ENCODE assay signal across 24 mouse cellular contexts in the genomic region with DNA sequence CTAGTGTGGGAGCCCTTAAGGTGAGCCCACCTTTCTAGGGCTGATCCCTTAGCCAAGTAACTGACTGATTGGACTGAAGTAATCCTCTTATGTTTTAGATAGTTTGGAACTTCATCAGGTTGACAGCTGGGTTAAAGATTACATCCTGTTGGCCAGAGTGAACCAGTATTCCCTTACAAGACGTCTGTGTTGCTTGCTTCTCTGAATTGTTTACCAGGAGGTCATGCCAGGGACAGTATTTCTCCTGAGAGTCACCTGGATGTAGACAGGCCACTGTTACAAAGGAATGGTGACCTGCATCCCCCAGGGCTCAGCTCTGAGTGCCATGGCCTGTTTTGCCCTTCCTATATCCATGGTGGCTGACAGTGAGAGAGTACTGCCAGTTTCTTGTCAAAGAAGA. TPM values are rescaled to one million over a fixed set of nuclear protein-coding genes. Genes with fewer than 3 reads are reported as not detected.
DNase-seq lines count a peak whose midpoint lies in the region; ATAC-seq and TF ChIP-seq lines count a peak whose summit lies in the region.
"Had no signal": no experiment of that assay in that cellular context is flagged by ENCODE, and none has a peak within 500 bp of the region (broad histone marks: within the 10 kb centered on the region; RNA-seq: fewer than 3 reads in every experiment).

No protein-coding gene starts in this region.

- no peak for ATAC-seq in forebrain, postnatal 0 days
- ATAC-seq in kidney, embryonic 16.5 days (ENCODE audit: low FRiP score, low TSS enrichment) = no peak
- ATAC-seq in midbrain, embryonic 13.5 days = no peak
- no peak for ATAC-seq in midbrain, embryonic 15.5 days (replicated peaks)
- ATAC-seq: CD4-positive, CD25-positive, alpha-beta regulatory T cell, adult 4 months; forebrain, embryonic 14.5 days had no signal

- H3K4me2 ChIP-seq in forebrain, postnatal 0 days (ENCODE audit: low read depth) = no peak overlapping the region
- H3K4me2 ChIP-seq in kidney, embryonic 16.5 days (replicated peaks; ENCODE audit: low read depth, low read length) = no peak overlapping the region
- no peak overlapping the region for H3K4me2 ChIP-seq in midbrain, embryonic 13.5 days (replicated peaks)
- H3K4me2 ChIP-seq in midbrain, embryonic 15.5 days = no peak overlapping the region
- H3K4me2 ChIP-seq: embryonic facial prominence, embryonic 15.5 days; hindbrain, embryonic 14.5 days had no signal

- no peak overlapping the region for H3K9ac ChIP-seq in forebrain, postnatal 0 days
- no peak overlapping the region for H3K9ac ChIP-seq in kidney, embryonic 16.5 days (replicated peaks; ENCODE audit: low read length)
- H3K9ac ChIP-seq in midbrain, embryonic 13.5 days (replicated peaks) = no peak overlapping the region
- no peak overlapping the region for H3K9ac ChIP-seq in midbrain, embryonic 15.5 days
- H3K9ac ChIP-seq: embryonic facial prominence, embryonic 15.5 days; hindbrain, embryonic 14.5 days had no signal

- H3K27me3 ChIP-seq in forebrain, embryonic 10.5 days (ENCODE audit: poor library complexity, severe bottlenecking) = no peaks in the 10 kb centered on the region
- no peaks in the 10 kb centered on the region for H3K27me3 ChIP-seq in forebrain, postnatal 0 days (ENCODE audit: insufficient read depth, low read length)
- H3K27me3 ChIP-seq in kidney, embryonic 16.5 days (ENCODE audit: insufficient read depth, low read length) = no peaks in the 10 kb centered on the region
- no peaks in the 10 kb centered on the region for H3K27me3 ChIP-seq in midbrain, embryonic 13.5 days
- no peaks in the 10 kb centered on the region for H3K27me3 ChIP-seq in midbrain, embryonic 15.5 days (replicated peaks)
- H3K27me3 ChIP-seq: embryonic facial prominence, embryonic 15.5 days had no signal

- H3K27ac ChIP-seq in forebrain, embryonic 10.5 days = peak overlapping the region; percentile 91
- H3K27ac ChIP-seq in forebrain, postnatal 0 days (ENCODE audit: low read depth, low read length) = no peak overlapping the region
- no peak overlapping the region for H3K27ac ChIP-seq in kidney, embryonic 16.5 days (ENCODE audit: low read length)
- H3K27ac ChIP-seq in midbrain, embryonic 13.5 days = 0 out of 2 replicates have a peak overlapping the region, but pooled peaks have one; percentile 86
- H3K27ac ChIP-seq in midbrain, embryonic 15.5 days = no peak overlapping the region
- H3K27ac ChIP-seq: embryonic facial prominence, embryonic 15.5 days had no signal

- DNase-seq in forebrain, embryonic 10.5 days (ENCODE audit: extremely low spot score, low spot score) = no peak
- DNase-seq in forebrain, postnatal 0 days = no peak
- peak; percentile 45 for DNase-seq in kidney, adult 18-20 months
- no peak for DNase-seq in kidney, adult 11 months
- DNase-seq in kidney, postnatal 25 days = peak; percentile 21 to 23
- DNase-seq: adrenal gland, adult 8-10 months; adrenal gland, postnatal 36 days; B cell, adult 2 months; cerebellum, adult 2 months; cerebellum, postnatal 10 days; gastrocnemius, postnatal 10 days; heart, adult 18-20 months; heart, postnatal 10 days; heart, postnatal 4 days had no signal

- no peak overlapping the region for H3K4me3 ChIP-seq in forebrain, embryonic 10.5 days
- H3K4me3 ChIP-seq in forebrain, postnatal 0 days (ENCODE audit: low read depth, low read length) = no peak overlapping the region
- H3K4me3 ChIP-seq in kidney, embryonic 16.5 days (ENCODE audit: low read length) = no peak overlapping the region
- no peak overlapping the region for H3K4me3 ChIP-seq in midbrain, embryonic 13.5 days (replicated peaks)
- H3K4me3 ChIP-seq in midbrain, embryonic 15.5 days = no peak overlapping the region
- H3K4me3 ChIP-seq: embryonic facial prominence, embryonic 15.5 days; erythroblast, embryonic 14.5 days; heart, embryonic 10.5 days had no signal

- peaks cover 74% of the 10 kb centered on the region for H3K4me1 ChIP-seq in forebrain, embryonic 10.5 days
- peaks cover 11% of the 10 kb centered on the region for H3K4me1 ChIP-seq in forebrain, postnatal 0 days (ENCODE audit: insufficient read depth)
- H3K4me1 ChIP-seq in kidney, embryonic 16.5 days (ENCODE audit: insufficient read depth, low read length) = peaks cover 18% of the 10 kb centered on the region
- H3K4me1 ChIP-seq in midbrain, embryonic 13.5 days (replicated peaks) = peaks cover 71% of the 10 kb centered on the region
- peaks cover 52% of the 10 kb centered on the region for H3K4me1 ChIP-seq in midbrain, embryonic 15.5 days

- no peak for TF ChIP-seq CTCF in forebrain, postnatal 0 days (IDR thresholded peaks at IDR 0.05; ENCODE audit: low read depth)

- no peaks in the 10 kb centered on the region for H3K9me3 ChIP-seq in forebrain, embryonic 10.5 days
- no peaks in the 10 kb centered on the region for H3K9me3 ChIP-seq in forebrain, postnatal 0 days (ENCODE audit: low read length)
- H3K9me3 ChIP-seq in kidney, embryonic 16.5 days (ENCODE audit: low read length) = no peaks in the 10 kb centered on the region
- no peaks in the 10 kb centered on the region for H3K9me3 ChIP-seq in midbrain, embryonic 13.5 days
- H3K9me3 ChIP-seq in midbrain, embryonic 15.5 days = no peaks in the 10 kb centered on the region
- H3K9me3 ChIP-seq: embryonic facial prominence, embryonic 15.5 days; G1E; heart, embryonic 10.5 days had no signal

- WGBS in forebrain, embryonic 10.5 days = 45% methylated on average over 1 of the region's 1 CpGs
- WGBS in forebrain, postnatal 0 days = 61% methylated on average over 1 of the region's 1 CpGs
- WGBS in kidney, embryonic 16.5 days = 8% methylated on average over 1 of the region's 1 CpGs
- WGBS in midbrain, embryonic 13.5 days = 47% methylated on average over 1 of the region's 1 CpGs
- 26% methylated on average over 1 of the region's 1 CpGs for WGBS in midbrain, embryonic 15.5 days

- no peaks in the 10 kb centered on the region for H3K36me3 ChIP-seq in forebrain, embryonic 10.5 days (replicated peaks)
- H3K36me3 ChIP-seq in forebrain, postnatal 0 days (ENCODE audit: insufficient read depth) = no peaks in the 10 kb centered on the region
- no peaks in the 10 kb centered on the region for H3K36me3 ChIP-seq in kidney, embryonic 16.5 days (ENCODE audit: insufficient read depth, low read length)
- no peaks in the 10 kb centered on the region for H3K36me3 ChIP-seq in midbrain, embryonic 13.5 days
- no peaks in the 10 kb centered on the region for H3K36me3 ChIP-seq in midbrain, embryonic 15.5 days (replicated peaks)
- H3K36me3 ChIP-seq: embryonic facial prominence, embryonic 15.5 days; G1E; heart, embryonic 10.5 days had no signal

RNA-seq across cellular contexts. Expression of a gene that starts 30.5 kb away (rescaled TPM):
- 116 TPM in 2 replicates for polyA plus RNA-seq in forebrain, embryonic 10.5 days (2016; fragmentation: Nextera tagmentation; extraction: Ambion mirVana)
- 103 and 120 TPM in 2 replicates for total RNA-seq in forebrain, postnatal 0 days (2014; rRNA removed)
- polyA plus RNA-seq in forebrain, postnatal 0 days (2015; fragmentation: Nextera tagmentation; extraction: Ambion mirVana) = 31.2 and 42.8 TPM in 2 replicates
- polyA plus RNA-seq in kidney, embryonic 16.5 days (2015; fragmentation: Nextera tagmentation; extraction: Ambion mirVana) = 31.0 and 31.2 TPM in 2 replicates
- 109 and 111 TPM in 2 replicates for polyA plus RNA-seq in midbrain, embryonic 13.5 days (2015; fragmentation: Nextera tagmentation; extraction: Ambion mirVana)
- 94.4 and 99.5 TPM in 2 replicates for polyA plus RNA-seq in midbrain, embryonic 15.5 days (2015; fragmentation: Nextera tagmentation; extraction: Ambion mirVana)

RNA-seq across cellular contexts. Expression of a gene that starts 30.6 kb away (rescaled TPM):
- 35.7 and 37.1 TPM in 2 replicates for polyA plus RNA-seq in forebrain, embryonic 10.5 days (2016; fragmentation: Nextera tagmentation; extraction: Ambion mirVana)
- 25.5 and 43.0 TPM in 2 replicates for total RNA-seq in forebrain, postnatal 0 days (2014; rRNA removed)
- 69.9 and 75.9 TPM in 2 replicates for polyA plus RNA-seq in forebrain, postnatal 0 days (2015; fragmentation: Nextera tagmentation; extraction: Ambion mirVana)
- polyA plus RNA-seq in kidney, embryonic 16.5 days (2015; fragmentation: Nextera tagmentation; extraction: Ambion mirVana) = 29.1 and 31.0 TPM in 2 replicates
- 63.1 and 66.5 TPM in 2 replicates for polyA plus RNA-seq in midbrain, embryonic 13.5 days (2015; fragmentation: Nextera tagmentation; extraction: Ambion mirVana)
- polyA plus RNA-seq in midbrain, embryonic 15.5 days (2015; fragmentation: Nextera tagmentation; extraction: Ambion mirVana) = 74.3 and 83.1 TPM in 2 replicates

RNA-seq across cellular contexts. Expression of a gene that starts 47.7 kb away (rescaled TPM):
- 31.6 and 35.1 TPM in 2 replicates for polyA plus RNA-seq in forebrain, embryonic 10.5 days (2016; fragmentation: Nextera tagmentation; extraction: Ambion mirVana)
- 9.7 and 11.5 TPM in 2 replicates for total RNA-seq in forebrain, postnatal 0 days (2014; rRNA removed)
- polyA plus RNA-seq in forebrain, postnatal 0 days (2015; fragmentation: Nextera tagmentation; extraction: Ambion mirVana) = 28.0 and 34.4 TPM in 2 replicates
- 33.7 and 35.2 TPM in 2 replicates for polyA plus RNA-seq in kidney, embryonic 16.5 days (2015; fragmentation: Nextera tagmentation; extraction: Ambion mirVana)
- 25.9 and 28.6 TPM in 2 replicates for polyA plus RNA-seq in midbrain, embryonic 13.5 days (2015; fragmentation: Nextera tagmentation; extraction: Ambion mirVana)
- polyA plus RNA-seq in midbrain, embryonic 15.5 days (2015; fragmentation: Nextera tagmentation; extraction: Ambion mirVana) = 34.0 and 35.5 TPM in 2 replicates

RNA-seq across cellular contexts. Expression of a gene that starts 48.2 kb away (rescaled TPM):
- 58.1 and 60.1 TPM in 2 replicates for polyA plus RNA-seq in forebrain, embryonic 10.5 days (2016; fragmentation: Nextera tagmentation; extraction: Ambion mirVana)
- 65.6 and 68.4 TPM in 2 replicates for total RNA-seq in forebrain, postnatal 0 days (2014; rRNA removed)
- polyA plus RNA-seq in forebrain, postnatal 0 days (2015; fragmentation: Nextera tagmentation; extraction: Ambion mirVana) = 79.9 and 105 TPM in 2 replicates
- polyA plus RNA-seq in kidney, embryonic 16.5 days (2015; fragmentation: Nextera tagmentation; extraction: Ambion mirVana) = 119 and 127 TPM in 2 replicates
- polyA plus RNA-seq in midbrain, embryonic 13.5 days (2015; fragmentation: Nextera tagmentation; extraction: Ambion mirVana) = 75.7 and 78.8 TPM in 2 replicates
- 104 and 107 TPM in 2 replicates for polyA plus RNA-seq in midbrain, embryonic 15.5 days (2015; fragmentation: Nextera tagmentation; extraction: Ambion mirVana)

Comparison
In these comparisons a context has a peak if more than half of its experiments do, and no peak if none do; other contexts are left out.
1. DNase-seq: peak in kidney, adult 18-20 months (single experiment) and kidney, postnatal 25 days (2 of 2); none in forebrain, embryonic 10.5 days (single experiment), forebrain, postnatal 0 days (single experiment) and kidney, adult 11 months (single experiment).
2. H3K27ac ChIP-seq: peak in forebrain, embryonic 10.5 days (single experiment) and midbrain, embryonic 13.5 days (single experiment); none in forebrain, postnatal 0 days (single experiment), kidney, embryonic 16.5 days (single experiment) and midbrain, embryonic 15.5 days (single experiment).